Mouse (Mus musculus): ENCODE measurements at regions not wholly inside any gene's neighbourhood (a gene's known extent, or its start where the extent isn't known, plus 50 kb on each side); places are given as distances from the start of the nearest gene placed in this dataset.
A peak's percentile ranks its signal among the peaks of the same experiment; 100 is the strongest.

GRCm38 (mm10) chr10:8021971-8022370 is 65.9 kb upstream of the Tab2 start:
- DNase-seq (ENCODE audit: extremely low spot score, low spot score), result no peak

- no peak for DNase-seq (ENCODE audit: extremely low spot score, low spot score)
These were observed 65.1 kb upstream of the Tab2 start for GRCm38 (mm10) chr10:8020916-8021705.

GRCm38 (mm10) chr10:8020113-8020512 is 64.1 kb upstream of the Tab2 start:
- no peak for DNase-seq (ENCODE audit: extremely low spot score, low spot score)

GRCm38 (mm10) chr10:8018229-8019026 is 62.4 kb upstream of the Tab2 start:
- DNase-seq (ENCODE audit: extremely low spot score, low spot score), result no peak

- no peak for DNase-seq (ENCODE audit: extremely low spot score, low spot score)
These were observed 60.7 kb upstream of the Tab2 start for GRCm38 (mm10) chr10:8016741-8017140.

- no peak for DNase-seq (ENCODE audit: extremely low spot score, low spot score)
These were observed 55.7 kb upstream of the Tab2 start for GRCm38 (mm10) chr10:8011744-8012143.

GRCm38 (mm10) chr10:8011138-8011537 is 55.1 kb upstream of the Tab2 start:
- peak; percentile 8 for DNase-seq (ENCODE audit: extremely low spot score, low spot score)

- DNase-seq (ENCODE audit: extremely low spot score, low spot score), result peak; percentile 3
These were observed 53.8 kb upstream of the Tab2 start for GRCm38 (mm10) chr10:8009855-8010254.

- DNase-seq (ENCODE audit: extremely low spot score, low spot score), result no peak
These were observed 51.9 kb upstream of the Tab2 start for GRCm38 (mm10) chr10:8007990-8008368.

- DNase-seq (ENCODE audit: extremely low spot score, low spot score), result no peak
These were observed 51.4 kb upstream of the Tab2 start for GRCm38 (mm10) chr10:8007286-8007989.
